Mouse (Mus musculus) olfactory bulb, adult 2 months (tissue): ENCODE data around the gene Shisa9.

Experiments used
- CTCF ChIP-seq: fragments of 200-500 bp; IDR thresholded peaks from 2 replicates; pipeline ENCODE4 v1.5.1; 2012; ENCODE audit warnings: low read depth, mild to moderate bottlenecking, low read length, moderate library complexity; ENCODE audit not compliant: insufficient read depth
- POLR2A ChIP-seq: fragments of 200-500 bp; IDR thresholded peaks from 2 replicates; pipeline ENCODE4 v1.6.1; 2012; ENCODE audit warnings: mild to moderate bottlenecking, low read depth, low read length, moderate library complexity; ENCODE audit not compliant: insufficient read depth

DNA sequence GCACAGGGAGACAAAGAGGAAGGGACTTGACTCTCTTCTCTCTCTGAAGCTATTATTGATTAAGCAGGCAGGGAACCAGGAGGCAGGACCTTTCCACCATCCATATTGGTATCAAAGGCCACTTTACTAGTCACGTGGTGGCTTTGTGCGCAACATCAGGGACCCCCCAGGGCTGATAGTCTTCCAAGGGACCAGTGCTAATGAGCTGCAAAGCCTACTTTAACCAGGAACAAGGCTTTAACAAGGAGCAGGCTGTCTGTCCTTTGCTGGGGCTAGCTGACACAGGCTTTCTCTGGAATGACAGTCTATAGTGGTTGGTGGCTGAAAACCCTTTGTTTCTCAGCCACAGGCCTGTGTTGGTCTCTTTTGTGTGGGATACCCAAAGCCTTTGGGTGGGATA lies 92.8 kb downstream of the Shisa9 start:
- TF ChIP-seq CTCF (no peak), POLR2A (no peak)
